Mouse (Mus musculus) embryonic facial prominence, embryonic 10.5 days (tissue): ENCODE results near the gene Lamc2. TPM values are rescaled to one million over a fixed set of nuclear protein-coding genes. Genes with fewer than 3 reads are reported as not detected.

ENCODE experiments used
- DNase-seq: peaks from one replicate; pipeline ENCODE4 v3.0.0-alpha.2; 2017; ENCODE audit warnings: low spot score
- H3K27ac ChIP-seq: fragments of 300-500 bp; sonication (generic); replicated peaks from 2 replicates; pipeline ENCODE4 v1.5.1; 2016; ENCODE audit warnings: mild to moderate bottlenecking
- H3K27me3 ChIP-seq: fragments of 300-500 bp; sonication (generic); replicated peaks from 2 replicates; pipeline ENCODE4 v1.6.1; 2016; ENCODE audit warnings: low read depth, mild to moderate bottlenecking; ENCODE audit not compliant: poor library complexity, severe bottlenecking
- H3K36me3 ChIP-seq: fragments of 300-500 bp; sonication (generic); replicated peaks from 2 replicates; pipeline ENCODE4 v1.6.1; 2016; ENCODE audit warnings: mild to moderate bottlenecking, moderate library complexity
- H3K4me1 ChIP-seq: fragments of 300-500 bp; sonication (generic); 2 replicates; pipeline ENCODE4 v1.6.1; 2016
- H3K4me3 ChIP-seq: fragments of 300-500 bp; sonication (generic); 2 replicates; pipeline ENCODE4 v1.5.1; 2016; ENCODE audit warnings: mild to moderate bottlenecking, moderate library complexity
- H3K9me3 ChIP-seq: fragments of 300-500 bp; sonication (generic); 2 replicates; pipeline ENCODE4 v1.6.1; 2016; ENCODE audit warnings: mild to moderate bottlenecking
- WGBS: fragments of 180-500 bp; shearing (Covaris S2); methylation state at CpG from one replicate; pipeline ENCODE4 v1.1.7; 2016; 5-methylcytosine and 5-hydroxymethylcytosine counted together
- polyA plus RNA-seq: library from polyadenylated mRNA; unstranded; fragments of >200 nt; fragmentation: Nextera tagmentation; extraction: Ambion mirVana; gene quantifications from 2 replicates; pipeline ENCODE4 v1.2.1, GENCODE M21; 2016

The Lamc2 gene
- polyA plus RNA-seq, 1 experiment from 2014 or later: 6.6 TPM

DNA sequence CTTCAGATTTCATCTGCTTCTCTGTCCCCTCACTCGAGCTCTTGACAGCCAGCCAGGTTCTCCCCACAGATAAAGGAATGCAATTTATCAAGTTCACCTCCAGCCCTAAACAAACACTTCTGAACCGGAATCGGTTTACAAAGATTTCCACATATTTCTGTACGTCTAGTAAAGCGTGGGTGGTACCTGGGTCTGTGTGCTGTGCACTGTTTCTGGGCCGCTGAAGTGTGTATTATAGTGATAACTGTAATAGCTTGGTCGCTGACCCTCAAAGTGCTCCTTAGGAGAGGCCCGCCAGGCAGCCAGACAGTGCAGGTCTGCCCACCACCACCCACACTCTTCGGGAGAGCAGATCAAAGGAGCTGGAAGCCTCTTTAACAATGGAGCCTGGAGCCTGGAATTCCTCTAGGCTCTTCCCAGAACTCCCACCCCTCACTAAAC lies 13.9 kb downstream of the Lamc2 start:
- no peaks in the 10 kb centered on the region for H3K36me3 ChIP-seq
- no peaks in the 10 kb centered on the region for H3K9me3 ChIP-seq
- 35% methylated on average over 9 of the region's 9 CpGs for WGBS
- DNase-seq: peak; percentile 44
- H3K27ac ChIP-seq: peak overlapping the region; percentile 67
- no peak overlapping the region for H3K4me3 ChIP-seq
- H3K27me3 ChIP-seq: no peaks in the 10 kb centered on the region
- peaks cover 21% of the 10 kb centered on the region for H3K4me1 ChIP-seq

DNA sequence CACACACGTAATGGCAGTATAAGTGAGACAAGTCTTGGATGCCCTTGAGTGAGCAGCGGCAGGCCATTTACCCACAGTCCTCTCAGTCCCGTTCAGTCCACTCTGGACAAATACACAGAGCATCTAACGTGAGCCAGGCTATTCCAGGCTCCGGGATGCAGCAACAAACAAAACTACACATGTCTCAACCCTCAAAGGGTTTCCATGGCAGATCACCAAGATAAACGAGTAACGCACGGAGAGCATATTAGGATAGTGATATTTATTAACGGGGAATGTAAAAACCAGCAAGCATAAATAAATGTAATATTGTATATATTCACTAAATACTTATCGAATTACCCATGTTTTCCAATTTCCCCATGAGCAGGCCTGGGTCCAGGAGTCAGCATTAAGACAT lies 15.2 kb downstream of the Lamc2 start:
- H3K9me3 ChIP-seq: no peaks in the 10 kb centered on the region
- peaks cover 22% of the 10 kb centered on the region for H3K4me1 ChIP-seq
- H3K4me3 ChIP-seq: no peak overlapping the region
- DNase-seq: no peak
- WGBS: 89% methylated on average over 10 of the region's 10 CpGs
- no peaks in the 10 kb centered on the region for H3K36me3 ChIP-seq
- no peak overlapping the region for H3K27ac ChIP-seq
- no peaks in the 10 kb centered on the region for H3K27me3 ChIP-seq

DNA sequence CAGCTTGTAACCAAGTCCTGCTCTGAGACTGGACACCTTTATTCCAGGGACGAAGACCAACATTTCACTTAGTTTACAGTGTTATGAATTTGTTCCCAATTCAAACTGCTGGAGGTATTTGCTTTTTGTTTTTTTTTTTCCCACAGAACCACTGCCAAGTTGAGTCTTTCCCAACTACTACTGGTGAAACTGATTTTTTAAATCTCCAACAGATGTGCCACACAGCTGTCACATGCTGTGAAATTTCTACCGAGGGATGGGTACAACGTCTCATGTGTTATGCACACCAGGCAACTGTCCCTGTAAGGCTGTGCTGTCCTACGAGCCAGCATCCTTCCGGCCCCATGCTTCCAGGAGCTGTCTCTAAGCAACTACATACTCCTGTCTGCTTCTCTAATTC lies 18.0 kb downstream of the Lamc2 start:
- WGBS: 87% methylated on average over 5 of the region's 5 CpGs

DNA sequence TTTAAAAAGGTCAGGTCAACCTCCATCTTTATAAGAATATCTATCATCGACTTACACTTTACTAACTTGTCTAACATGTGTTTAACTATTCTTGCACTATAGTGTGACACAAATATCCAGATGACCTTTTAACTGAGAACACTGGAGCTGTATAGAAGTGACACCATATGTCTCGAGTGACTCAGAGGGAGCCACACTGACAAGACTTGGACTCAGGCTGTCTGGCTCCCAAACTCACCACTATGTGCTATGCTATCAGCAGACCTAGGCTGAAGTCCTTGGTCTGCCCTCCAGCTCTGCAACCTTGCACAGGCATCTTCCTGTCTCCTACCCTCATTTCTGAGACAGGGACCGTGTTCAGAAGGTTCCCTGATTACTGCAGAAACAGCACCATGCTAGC lies 22.4 kb downstream of the Lamc2 start:
- H3K27ac ChIP-seq: no peak overlapping the region
- H3K9me3 ChIP-seq: no peaks in the 10 kb centered on the region
- no peaks in the 10 kb centered on the region for H3K27me3 ChIP-seq
- peaks cover 9% of the 10 kb centered on the region for H3K4me1 ChIP-seq
- 73% methylated on average over 3 of the region's 3 CpGs for whole genome bisulfite sequencing
- no peak overlapping the region for H3K4me3 ChIP-seq
- DNase-seq: no peak
- no peaks in the 10 kb centered on the region for H3K36me3 ChIP-seq

More for the DNA sequence above, 18.0 kb downstream of the Lamc2 start:
- Histone ChIP-seq H3K36me3 (no peaks in the 10 kb centered on the region), H3K27ac (no peak overlapping the region), H3K9me3 (no peaks in the 10 kb centered on the region), H3K27me3 (no peaks in the 10 kb centered on the region), H3K4me3 (no peak overlapping the region), H3K4me1 (peaks cover 20% of the 10 kb centered on the region)
- no peak for DNase-seq

DNA sequence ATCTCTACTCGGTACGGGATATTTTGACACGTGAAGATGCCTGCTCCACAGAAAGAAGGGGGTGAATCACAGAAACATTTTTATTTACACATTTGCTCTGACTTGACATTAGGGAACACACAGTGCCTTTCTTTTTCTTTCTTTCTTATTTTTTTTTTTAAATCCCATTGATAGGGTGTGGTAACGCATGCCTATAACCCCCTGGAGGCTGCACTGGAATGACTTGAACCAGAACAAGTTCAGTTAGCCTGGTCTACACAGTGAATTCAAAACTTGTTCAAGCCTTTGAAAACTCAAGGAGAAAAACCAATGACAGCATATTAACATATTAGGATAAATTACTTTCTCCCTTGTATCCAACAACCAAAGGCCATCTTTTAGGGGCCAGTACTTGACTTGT lies 27.1 kb downstream of the Lamc2 start:
- no peak for DNase-seq
- 94% methylated on average over 4 of the region's 4 CpGs for WGBS
- Histone ChIP-seq H3K4me1 (peaks cover 6% of the 10 kb centered on the region; the same call in 1 of the 2 replicates), H3K4me3 (no peak overlapping the region), H3K9me3 (no peaks in the 10 kb centered on the region), H3K36me3 (no peaks in the 10 kb centered on the region), H3K27ac (no peak overlapping the region), H3K27me3 (no peaks in the 10 kb centered on the region)

DNA sequence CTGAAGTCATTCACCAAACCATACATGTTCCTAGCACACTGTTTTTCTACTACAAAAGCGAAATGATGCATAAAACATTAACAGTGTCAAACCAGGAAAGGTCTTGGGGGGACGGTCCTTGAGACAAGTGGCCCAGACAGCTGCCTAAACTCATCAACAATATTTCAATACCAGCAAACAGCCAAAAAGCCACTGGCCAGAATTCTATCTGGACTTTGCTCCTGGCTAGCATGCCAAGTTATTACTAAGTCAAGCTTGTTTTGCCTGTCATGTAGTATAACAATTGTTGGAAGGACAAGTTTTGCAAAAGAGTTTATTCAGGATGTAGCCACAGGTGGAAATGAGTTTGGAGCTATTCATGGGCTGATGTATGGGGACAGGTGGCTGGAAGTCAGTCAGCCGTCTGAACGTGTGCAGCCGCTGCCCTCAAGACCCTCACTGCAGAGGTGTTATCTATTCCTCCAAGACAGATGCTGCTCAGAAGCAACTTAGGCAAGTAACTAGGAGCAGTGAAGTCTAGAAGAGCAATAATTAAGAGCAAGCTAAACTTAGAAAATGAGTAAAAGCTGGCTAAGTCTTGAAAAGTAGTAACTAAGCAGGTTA lies 29.1 kb downstream of the Lamc2 start:
- Histone ChIP-seq H3K4me3 (no peak overlapping the region), H3K27me3 (no peaks in the 10 kb centered on the region), H3K36me3 (no peaks in the 10 kb centered on the region), H3K27ac (no peak overlapping the region), H3K4me1 (peaks cover 3% of the 10 kb centered on the region; the same call in 1 of the 2 replicates), H3K9me3 (no peaks in the 10 kb centered on the region)
- DNase-seq: no peak
- 84% methylated on average over 5 of the region's 5 CpGs for WGBS

DNA sequence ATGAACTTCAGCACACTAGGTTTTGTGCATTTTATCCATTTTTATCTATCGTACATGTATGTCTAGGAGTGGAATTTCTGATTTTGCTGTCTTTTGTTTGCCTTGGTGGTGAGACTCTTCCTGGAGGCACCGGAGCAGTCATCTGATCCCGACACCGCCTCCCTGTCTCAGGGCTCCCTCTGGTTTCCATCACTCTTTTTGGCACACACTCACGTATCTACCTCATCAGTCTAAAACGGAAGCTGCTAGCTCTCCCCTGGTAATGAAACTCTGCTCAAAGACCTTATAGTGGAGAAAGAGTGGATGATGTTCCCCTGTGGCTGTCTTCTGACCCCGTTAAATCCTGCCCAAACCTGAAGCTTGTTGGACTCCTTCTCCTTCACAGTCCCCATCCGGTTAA lies 30.9 kb downstream of the Lamc2 start:
- DNase-seq: no peak
- Histone ChIP-seq H3K27ac (no peak overlapping the region), H3K27me3 (no peaks in the 10 kb centered on the region), H3K36me3 (no peaks in the 10 kb centered on the region), H3K9me3 (no peaks in the 10 kb centered on the region), H3K4me1 (no peaks in the 10 kb centered on the region), H3K4me3 (no peak overlapping the region)
- 89% methylated on average over 8 of the region's 8 CpGs for WGBS

DNA sequence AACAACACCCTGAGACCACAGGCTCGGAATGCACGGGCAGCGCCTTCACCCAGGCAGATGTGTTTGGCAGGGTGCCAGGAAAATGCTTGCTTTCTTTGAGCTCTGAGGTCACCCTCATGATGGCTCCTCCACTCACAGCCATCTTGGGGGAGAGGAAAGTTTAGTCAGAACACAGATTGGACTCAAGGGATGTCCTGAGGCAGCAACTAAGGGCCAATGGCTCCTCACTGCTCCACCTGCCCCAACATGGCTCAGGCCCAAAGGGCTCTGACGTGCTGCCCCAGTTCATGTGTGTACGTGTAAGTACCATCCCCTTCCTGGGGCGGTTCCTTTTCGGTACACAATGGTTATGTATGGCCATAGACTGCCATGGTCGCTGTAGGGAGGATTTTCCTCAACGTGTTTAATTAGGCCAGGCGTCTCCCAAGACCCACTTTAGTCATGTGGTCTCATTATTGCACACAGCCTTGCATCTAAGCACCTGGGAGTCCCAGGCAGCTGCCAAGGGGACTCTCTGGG lies 32.6 kb downstream of the Lamc2 start:
- Histone ChIP-seq H3K27me3 (no peaks in the 10 kb centered on the region), H3K9me3 (no peaks in the 10 kb centered on the region), H3K4me1 (no peaks in the 10 kb centered on the region), H3K27ac (no peak overlapping the region), H3K4me3 (no peak overlapping the region), H3K36me3 (no peaks in the 10 kb centered on the region)
- WGBS: 80% methylated on average over 10 of the region's 10 CpGs
- no peak for DNase-seq

DNA sequence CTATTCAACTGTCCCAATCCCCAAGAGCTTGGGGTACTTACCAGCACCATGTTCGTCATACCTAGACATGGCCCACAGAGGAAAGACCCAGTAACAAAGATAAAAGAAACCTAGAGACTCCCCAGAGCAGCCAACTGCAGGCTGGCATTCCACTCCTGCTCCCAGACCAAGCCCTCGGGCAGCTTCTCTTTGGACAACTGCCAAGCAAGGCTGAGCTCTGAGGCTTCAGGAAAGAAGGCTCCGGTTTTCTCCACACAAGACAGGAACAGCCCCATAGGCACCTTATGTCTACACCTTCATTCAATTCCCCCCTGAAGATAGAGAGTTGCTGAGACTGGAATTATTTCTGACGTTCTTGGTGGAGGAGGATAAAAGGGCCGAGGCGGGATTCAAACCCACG lies 33.7 kb downstream of the Lamc2 start:
- H3K27me3 ChIP-seq: no peaks in the 10 kb centered on the region
- no peaks in the 10 kb centered on the region for H3K4me1 ChIP-seq
- H3K36me3 ChIP-seq: no peaks in the 10 kb centered on the region
- H3K27ac ChIP-seq: no peak overlapping the region
- WGBS: 87% methylated on average over 7 of the region's 7 CpGs
- H3K4me3 ChIP-seq: no peak overlapping the region
- H3K9me3 ChIP-seq: no peaks in the 10 kb centered on the region
- DNase-seq: no peak

DNA sequence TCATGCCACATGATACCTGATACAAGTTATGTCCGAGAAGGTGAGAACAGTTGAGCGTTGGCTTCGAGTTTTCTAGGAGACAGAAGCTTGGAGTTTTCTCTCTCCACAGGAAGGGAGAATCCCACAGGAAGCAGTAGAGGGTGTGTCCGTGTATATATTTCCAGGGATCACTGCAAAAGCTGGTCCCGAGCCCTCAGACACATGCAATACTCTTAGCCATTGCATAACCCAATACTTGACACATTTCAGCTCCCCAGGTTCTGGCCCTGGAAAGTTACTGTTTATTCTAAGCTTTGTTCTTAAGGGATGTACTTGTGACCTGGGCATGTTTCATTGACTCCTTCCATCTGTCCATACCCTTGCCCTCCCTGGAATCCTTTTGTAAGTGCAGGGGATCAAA lies 40.5 kb downstream of the Lamc2 start:
- no peak overlapping the region for H3K27ac ChIP-seq
- peaks cover 17% of the 10 kb centered on the region for H3K4me1 ChIP-seq
- DNase-seq: no peak
- no peaks in the 10 kb centered on the region for H3K9me3 ChIP-seq
- WGBS: 73% methylated on average over 5 of the region's 5 CpGs
- H3K4me3 ChIP-seq: no peak overlapping the region
- H3K27me3 ChIP-seq: no peaks in the 10 kb centered on the region
- no peaks in the 10 kb centered on the region for H3K36me3 ChIP-seq

DNA sequence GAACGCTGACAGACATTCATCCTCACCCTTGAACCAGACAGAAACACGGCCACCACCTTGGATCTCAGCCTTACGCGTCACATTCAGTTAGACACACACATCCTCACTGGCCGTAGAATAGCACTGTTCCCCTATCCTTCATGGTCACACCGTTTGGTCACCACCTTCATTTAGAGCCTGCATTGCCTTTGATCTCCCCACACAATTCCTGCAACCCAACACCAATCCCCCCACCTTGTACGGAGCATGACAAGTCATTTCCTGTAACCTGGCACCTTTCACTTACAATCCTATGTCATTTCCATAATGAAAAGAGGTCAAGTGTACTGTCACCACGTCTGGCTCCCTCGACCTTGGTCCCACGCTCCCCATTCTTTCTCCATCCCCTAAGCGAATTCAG lies 42.2 kb downstream of the Lamc2 start:
- Histone ChIP-seq H3K4me1 (peaks cover 21% of the 10 kb centered on the region), H3K27me3 (no peaks in the 10 kb centered on the region), H3K27ac (no peak overlapping the region), H3K4me3 (no peak overlapping the region), H3K9me3 (no peaks in the 10 kb centered on the region), H3K36me3 (no peaks in the 10 kb centered on the region)
- DNase-seq: no peak
- 76% methylated on average over 11 of the region's 11 CpGs for WGBS

DNA sequence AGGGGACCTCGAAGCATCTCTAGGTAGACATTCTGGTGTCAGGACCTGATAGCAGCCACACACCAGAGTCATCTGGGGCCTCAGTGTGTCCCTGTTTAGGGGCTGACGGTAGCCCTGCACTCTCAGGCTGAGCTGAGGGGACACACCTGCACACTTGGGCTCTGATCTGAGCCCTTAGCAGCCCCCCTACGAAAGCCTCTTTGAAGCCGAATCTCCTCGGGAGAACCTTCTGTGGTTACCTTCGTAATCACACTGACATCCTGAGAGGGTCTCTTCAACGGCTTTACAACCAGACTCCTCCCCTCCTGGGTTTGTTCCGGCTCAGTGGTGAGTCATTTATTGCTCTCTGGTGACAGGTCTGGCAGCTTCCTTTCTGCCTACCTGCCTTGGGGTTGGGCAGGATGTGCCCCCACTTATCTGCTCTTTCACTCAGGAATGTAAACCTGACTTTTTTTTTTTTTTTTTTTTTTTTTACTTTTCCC lies 45.5 kb downstream of the Lamc2 start:
- Histone ChIP-seq H3K27ac (no peak overlapping the region; the same call in 1 of the 2 replicates), H3K27me3 (no peaks in the 10 kb centered on the region), H3K36me3 (no peaks in the 10 kb centered on the region), H3K9me3 (no peaks in the 10 kb centered on the region), H3K4me1 (peaks cover 19% of the 10 kb centered on the region), H3K4me3 (no peak overlapping the region)
- DNase-seq: peak; percentile 50
- WGBS: 46% methylated on average over 8 of the region's 8 CpGs

DNA sequence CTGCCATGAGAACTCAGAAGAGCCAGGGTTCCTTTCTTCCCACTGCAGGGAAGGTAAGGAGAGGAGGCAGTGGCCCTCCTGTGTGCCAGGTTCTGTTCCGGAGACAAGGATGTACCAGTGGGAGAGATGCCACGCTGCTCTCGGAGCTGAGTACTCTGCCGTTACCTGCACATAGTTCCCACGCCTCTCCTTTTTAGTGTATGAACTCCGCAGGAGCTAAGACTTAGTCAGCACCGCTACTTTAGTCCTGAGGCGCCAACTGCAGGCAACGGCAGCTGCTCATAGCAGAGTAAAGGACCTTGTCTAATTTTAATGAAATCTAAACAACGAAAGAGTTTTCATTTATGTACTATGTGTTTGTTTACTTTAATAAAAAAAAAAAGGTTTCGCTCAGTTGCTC lies 46.0 kb downstream of the Lamc2 start:
- Histone ChIP-seq H3K27ac (no peak overlapping the region), H3K36me3 (no peaks in the 10 kb centered on the region), H3K4me3 (no peak overlapping the region), H3K27me3 (no peaks in the 10 kb centered on the region), H3K4me1 (peaks cover 19% of the 10 kb centered on the region), H3K9me3 (no peaks in the 10 kb centered on the region)
- DNase-seq: no peak
- 80% methylated on average over 11 of the region's 11 CpGs for WGBS
